Mouse (Mus musculus): ENCODE measurements around the gene Gng3.

GRCm38 (mm10) chr19:8839103-8839907 is at the start of gene Gng3:
- TF ChIP-seq POLR2A (IDR thresholded peaks at IDR 0.05; ENCODE audit: control insufficient read depth, low read depth, low read length) (no peak), CTCF (IDR thresholded peaks at IDR 0.05; ENCODE audit: control insufficient read depth, insufficient read depth, insufficient replicate concordance, low read depth, low read length) (no peak)
